Mouse (Mus musculus) hindbrain, embryonic 12.5 days (tissue): ENCODE results near the gene Spata2. TPM values are rescaled to one million over a fixed set of nuclear protein-coding genes. Genes with fewer than 3 reads are reported as not detected.

Experiments
- ATAC-seq: fragments of 200-750 bp; cut with Nextera tagmentation; 2 replicates; pipeline ENCODE4 v1.8.0; 2017; ENCODE audit warnings: moderate TSS enrichment; ENCODE audit not compliant: low FRiP score
- H3K27ac ChIP-seq: fragments of 300-500 bp; sonication (generic); 2 replicates; pipeline ENCODE4 v1.5.1; 2016; ENCODE audit warnings: mild to moderate bottlenecking
- H3K27me3 ChIP-seq: fragments of 300-500 bp; sonication (generic); 2 replicates; pipeline ENCODE4 v1.6.1; 2016; ENCODE audit warnings: mild to moderate bottlenecking
- H3K36me3 ChIP-seq: fragments of 300-500 bp; sonication (generic); 2 replicates; pipeline ENCODE4 v1.6.1; 2016; ENCODE audit warnings: mild to moderate bottlenecking
- H3K4me1 ChIP-seq: fragments of 300-500 bp; sonication (generic); 2 replicates; pipeline ENCODE4 v1.6.1; 2016
- H3K4me2 ChIP-seq: fragments of 300-500 bp; sonication (generic); replicated peaks from 2 replicates; pipeline ENCODE4 v1.6.1; 2016; ENCODE audit warnings: mild to moderate bottlenecking
- H3K4me3 ChIP-seq: fragments of 300-500 bp; sonication (generic); 2 replicates; pipeline ENCODE4 v1.5.1; 2016; ENCODE audit warnings: mild to moderate bottlenecking
- H3K9ac ChIP-seq: fragments of 300-500 bp; sonication (generic); 2 replicates; pipeline ENCODE4 v1.6.1; 2016; ENCODE audit warnings: mild to moderate bottlenecking, moderate library complexity
- H3K9me3 ChIP-seq: fragments of 300-500 bp; sonication (generic); replicated peaks from 2 replicates; pipeline ENCODE4 v1.6.1; 2016; ENCODE audit warnings: mild to moderate bottlenecking
- WGBS: fragments of 180-500 bp; shearing (Covaris S2); methylation state at CpG from one replicate; pipeline ENCODE4 v1.1.7; 2016; 5-methylcytosine and 5-hydroxymethylcytosine counted together
- polyA plus RNA-seq: library from polyadenylated mRNA; unstranded; fragments of >200 nt; fragmentation: Nextera tagmentation; extraction: Ambion mirVana; gene quantifications from 2 replicates; pipeline ENCODE4 v1.2.1, GENCODE M21; 2016

The Spata2 gene
- polyA plus RNA-seq, 1 experiment from 2014 or later, result 25.3 TPM

- no peaks in the 10 kb centered on the region for H3K27me3 ChIP-seq
- no peak overlapping the region for H3K9ac ChIP-seq
- peaks cover 12% of the 10 kb centered on the region for H3K4me1 ChIP-seq
- no peak overlapping the region for H3K27ac ChIP-seq
- 96% methylated on average over 6 of the region's 6 CpGs for WGBS
- no peak overlapping the region for H3K4me2 ChIP-seq
- no peaks in the 10 kb centered on the region for H3K9me3 ChIP-seq
- no peak overlapping the region for H3K4me3 ChIP-seq
- ATAC-seq, result no peak
- H3K36me3 ChIP-seq, result peaks cover 75% of the 10 kb centered on the region
Observed at GRCm38 (mm10) chr2:167471585-167471984, 21.1 kb downstream of the Spata2 start.

GRCm38 (mm10) chr2:167470611-167471010 lies 22.1 kb downstream of the Spata2 start:
- no peak for ATAC-seq
- no peaks in the 10 kb centered on the region for H3K9me3 ChIP-seq
- H3K27ac ChIP-seq, result no peak overlapping the region
- H3K27me3 ChIP-seq, result no peaks in the 10 kb centered on the region
- peaks cover 2% of the 10 kb centered on the region for H3K4me1 ChIP-seq
- H3K4me3 ChIP-seq, result no peak overlapping the region
- H3K4me2 ChIP-seq, result no peak overlapping the region
- H3K36me3 ChIP-seq, result peaks cover 84% of the 10 kb centered on the region
- WGBS, result 91% methylated on average over 3 of the region's 3 CpGs
- H3K9ac ChIP-seq, result no peak overlapping the region

- WGBS, result 81% methylated on average over 6 of the region's 6 CpGs
- no peaks in the 10 kb centered on the region for H3K4me1 ChIP-seq
- H3K9ac ChIP-seq, result no peak overlapping the region
- no peaks in the 10 kb centered on the region for H3K9me3 ChIP-seq
- peaks cover 79% of the 10 kb centered on the region for H3K36me3 ChIP-seq
- no peak overlapping the region for H3K4me3 ChIP-seq
- H3K4me2 ChIP-seq, result no peak overlapping the region
- H3K27ac ChIP-seq, result no peak overlapping the region
- no peak for ATAC-seq
- no peaks in the 10 kb centered on the region for H3K27me3 ChIP-seq
Observed at GRCm38 (mm10) chr2:167468444-167468843, 24.2 kb downstream of the Spata2 start.

- H3K9ac ChIP-seq, result no peak overlapping the region
- H3K4me3 ChIP-seq, result no peak overlapping the region
- no peaks in the 10 kb centered on the region for H3K27me3 ChIP-seq
- H3K4me1 ChIP-seq, result no peaks in the 10 kb centered on the region
- WGBS, result 83% methylated on average over 5 of the region's 5 CpGs
- no peaks in the 10 kb centered on the region for H3K9me3 ChIP-seq
- H3K4me2 ChIP-seq, result no peak overlapping the region
- H3K36me3 ChIP-seq, result peaks cover 66% of the 10 kb centered on the region
- no peak for ATAC-seq
- no peak overlapping the region for H3K27ac ChIP-seq
Observed at GRCm38 (mm10) chr2:167467214-167467613, 25.5 kb downstream of the Spata2 start.

- ATAC-seq, result no peak
- Histone ChIP-seq H3K4me2 (no peak overlapping the region), H3K27ac (no peak overlapping the region), H3K4me3 (no peak overlapping the region), H3K27me3 (no peaks in the 10 kb centered on the region), H3K36me3 (peaks cover 66% of the 10 kb centered on the region), H3K9ac (no peak overlapping the region), H3K4me1 (no peaks in the 10 kb centered on the region), H3K9me3 (no peaks in the 10 kb centered on the region)
- 86% methylated on average over 3 of the region's 3 CpGs for WGBS
Observed at GRCm38 (mm10) chr2:167465951-167466350, 26.7 kb downstream of the Spata2 start.

GRCm38 (mm10) chr2:167463802-167464201 lies 28.9 kb downstream of the Spata2 start:
- no peak overlapping the region for H3K27ac ChIP-seq
- H3K36me3 ChIP-seq, result peaks cover 69% of the 10 kb centered on the region
- no peaks in the 10 kb centered on the region for H3K4me1 ChIP-seq
- 95% methylated on average over 5 of the region's 5 CpGs for WGBS
- no peaks in the 10 kb centered on the region for H3K9me3 ChIP-seq
- H3K4me2 ChIP-seq, result no peak overlapping the region
- H3K27me3 ChIP-seq, result no peaks in the 10 kb centered on the region
- ATAC-seq, result no peak
- H3K9ac ChIP-seq, result no peak overlapping the region
- no peak overlapping the region for H3K4me3 ChIP-seq

GRCm38 (mm10) chr2:167462954-167463353 lies 29.7 kb downstream of the Spata2 start:
- Histone ChIP-seq H3K27me3 (no peaks in the 10 kb centered on the region), H3K4me1 (no peaks in the 10 kb centered on the region), H3K36me3 (peaks cover 68% of the 10 kb centered on the region), H3K4me3 (no peak overlapping the region), H3K9ac (no peak overlapping the region), H3K4me2 (no peak overlapping the region), H3K27ac (no peak overlapping the region), H3K9me3 (no peaks in the 10 kb centered on the region)
- 69% methylated on average over 6 of the region's 6 CpGs for WGBS
- 0 out of 2 replicates have a peak, but pooled peaks have one; percentile 29 for ATAC-seq

- H3K9ac ChIP-seq, result no peak overlapping the region
- no peaks in the 10 kb centered on the region for H3K27me3 ChIP-seq
- no peak overlapping the region for H3K4me2 ChIP-seq
- no peak overlapping the region for H3K27ac ChIP-seq
- ATAC-seq, result no peak
- H3K9me3 ChIP-seq, result no peaks in the 10 kb centered on the region
- H3K4me1 ChIP-seq, result no peaks in the 10 kb centered on the region
- H3K4me3 ChIP-seq, result no peak overlapping the region
- 95% methylated on average over 6 of the region's 6 CpGs for WGBS
- H3K36me3 ChIP-seq, result peaks cover 74% of the 10 kb centered on the region
Observed at GRCm38 (mm10) chr2:167459071-167459865, 33.4 kb downstream of the Spata2 start.

GRCm38 (mm10) chr2:167458548-167458947 lies 34.1 kb downstream of the Spata2 start:
- Histone ChIP-seq H3K9ac (no peak overlapping the region), H3K27ac (no peak overlapping the region), H3K36me3 (peaks cover 81% of the 10 kb centered on the region), H3K4me2 (no peak overlapping the region), H3K4me1 (no peaks in the 10 kb centered on the region), H3K27me3 (no peaks in the 10 kb centered on the region), H3K9me3 (no peaks in the 10 kb centered on the region), H3K4me3 (no peak overlapping the region)
- 98% methylated on average over 3 of the region's 3 CpGs for WGBS
- ATAC-seq, result no peak

- Histone ChIP-seq H3K9me3 (no peaks in the 10 kb centered on the region), H3K4me1 (no peaks in the 10 kb centered on the region), H3K4me2 (no peak overlapping the region), H3K36me3 (peaks cover 91% of the 10 kb centered on the region), H3K9ac (no peak overlapping the region), H3K4me3 (no peak overlapping the region), H3K27me3 (no peaks in the 10 kb centered on the region), H3K27ac (no peak overlapping the region)
- no peak for ATAC-seq
- 92% methylated on average over 9 of the region's 9 CpGs for WGBS
Observed at GRCm38 (mm10) chr2:167457213-167457612, 35.5 kb downstream of the Spata2 start.

- H3K4me2 ChIP-seq, result no peak overlapping the region
- 90% methylated on average over 5 of the region's 5 CpGs for WGBS
- peaks cover 87% of the 10 kb centered on the region for H3K36me3 ChIP-seq
- H3K27ac ChIP-seq, result no peak overlapping the region
- ATAC-seq, result no peak
- H3K4me1 ChIP-seq, result no peaks in the 10 kb centered on the region
- no peak overlapping the region for H3K9ac ChIP-seq
- no peaks in the 10 kb centered on the region for H3K27me3 ChIP-seq
- no peak overlapping the region for H3K4me3 ChIP-seq
- H3K9me3 ChIP-seq, result no peaks in the 10 kb centered on the region
Observed at GRCm38 (mm10) chr2:167456361-167457020, 36.2 kb downstream of the Spata2 start.

GRCm38 (mm10) chr2:167453814-167454213 lies 38.9 kb downstream of the Spata2 start:
- no peak overlapping the region for H3K4me3 ChIP-seq

GRCm38 (mm10) chr2:167450647-167451046 lies 42.0 kb downstream of the Spata2 start:
- Histone ChIP-seq H3K9ac (no peak overlapping the region), H3K36me3 (peaks cover 82% of the 10 kb centered on the region)
- no peak for ATAC-seq

More at GRCm38 (mm10) chr2:167453814-167454213, 38.9 kb downstream of the Spata2 start:
- no peak for ATAC-seq
- no peaks in the 10 kb centered on the region for H3K9me3 ChIP-seq
- 87% methylated on average over 3 of the region's 3 CpGs for WGBS
- peaks cover 82% of the 10 kb centered on the region for H3K36me3 ChIP-seq
- H3K9ac ChIP-seq, result no peak overlapping the region
- no peaks in the 10 kb centered on the region for H3K4me1 ChIP-seq
- no peak overlapping the region for H3K4me2 ChIP-seq
- H3K27me3 ChIP-seq, result no peaks in the 10 kb centered on the region
- H3K27ac ChIP-seq, result no peak overlapping the region

More at GRCm38 (mm10) chr2:167450647-167451046, 42.0 kb downstream of the Spata2 start:
- H3K4me1 ChIP-seq, result no peaks in the 10 kb centered on the region
- no peaks in the 10 kb centered on the region for H3K9me3 ChIP-seq
- H3K27me3 ChIP-seq, result no peaks in the 10 kb centered on the region
- WGBS, result 93% methylated on average over 8 of the region's 8 CpGs
- H3K4me3 ChIP-seq, result no peak overlapping the region
- H3K4me2 ChIP-seq, result no peak overlapping the region
- no peak overlapping the region for H3K27ac ChIP-seq
